Mouse (Mus musculus) megakaryocyte progenitor cell, adult 5-6 weeks (primary cell): ENCODE measurements around the gene Gmfg. TPM values are rescaled to one million over a fixed set of nuclear protein-coding genes. Genes with fewer than 3 reads are reported as not detected.

Experiments
- ATAC-seq: replicated peaks from 2 replicates; pipeline ENCODE4 v1.8.0; 2016; ENCODE audit warnings: mild to moderate bottlenecking, moderate TSS enrichment, inconsistent platforms; ENCODE audit not compliant: poor library complexity
- total RNA-seq, 2 experiments: library from RNA; stranded (forward) in 1 of 2; stranded (reverse) in 1 of 2; fragments of 157-497, 149-512 nt in 1 of 2; fragments of 200-1000 nt in 1 of 2; gene quantifications; 2 replicates each; pipeline versions ENCODE4 v1.2.3 to v1.2.4; 2015 to 2017

The Gmfg gene
- total RNA-seq, 2 experiments from 2014 or later, result 378 to 664 TPM

DNA sequence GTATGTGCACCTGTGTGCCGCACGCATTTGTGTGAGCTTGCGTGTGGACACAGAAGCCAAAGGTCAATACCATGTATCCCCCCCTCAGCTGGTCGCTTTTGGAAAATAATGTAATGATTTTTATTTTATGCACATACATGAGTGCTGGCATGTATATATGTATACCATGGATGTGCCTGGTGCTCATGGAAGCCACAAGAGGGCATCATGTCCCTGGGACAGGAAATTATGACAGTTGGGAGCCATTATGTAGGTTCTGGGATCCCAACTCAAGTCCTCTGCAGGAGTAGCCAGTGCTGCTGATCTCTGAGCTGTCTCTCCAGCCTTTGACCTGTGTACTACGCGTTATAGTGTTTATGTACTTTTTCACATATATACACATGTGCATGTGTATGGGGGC is 38.9 kb downstream of the Gmfg start:
- no peak for ATAC-seq

DNA sequence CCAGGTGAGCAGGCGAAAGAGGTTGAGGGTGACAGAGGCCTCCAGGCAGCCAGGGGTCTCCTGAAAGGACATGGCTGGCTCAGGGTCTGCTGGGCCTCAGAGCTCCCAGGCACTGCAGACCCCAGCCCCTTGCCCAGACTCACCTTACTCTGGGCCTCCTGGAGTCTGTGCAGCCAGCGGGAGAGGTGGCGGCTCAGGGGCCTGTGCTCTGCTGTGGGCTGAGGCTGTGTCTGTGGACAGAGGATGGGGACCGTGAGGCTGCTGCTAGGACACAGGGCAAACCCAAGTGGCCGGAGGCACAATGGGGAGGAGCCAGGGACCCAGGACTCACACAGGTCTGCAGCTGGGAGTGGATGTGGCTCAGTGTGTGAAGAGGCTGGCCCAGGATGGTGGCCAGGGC is 40.1 kb downstream of the Gmfg start:
- ATAC-seq, result no peak

DNA sequence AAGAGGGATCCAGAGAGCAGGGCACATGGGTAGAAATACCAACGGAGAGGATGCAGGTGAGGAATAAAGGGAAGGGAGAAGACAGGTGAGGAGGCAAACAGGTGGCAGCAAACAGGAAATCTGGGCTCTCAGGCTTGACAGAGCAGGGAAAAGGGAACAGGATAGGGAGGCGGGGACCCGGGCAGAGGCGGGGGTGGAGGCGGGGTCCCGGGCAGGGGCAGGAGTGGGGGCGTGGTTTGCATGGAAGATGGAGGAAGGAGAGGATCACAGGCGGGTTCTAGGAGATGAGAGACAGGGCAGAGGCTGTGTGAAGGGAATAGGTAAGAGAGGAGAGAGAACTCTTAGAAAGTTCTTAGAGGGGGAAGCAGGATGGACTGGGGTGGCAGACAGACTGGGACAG is 41.6 kb downstream of the Gmfg start:
- ATAC-seq, result peak; percentile 61

DNA sequence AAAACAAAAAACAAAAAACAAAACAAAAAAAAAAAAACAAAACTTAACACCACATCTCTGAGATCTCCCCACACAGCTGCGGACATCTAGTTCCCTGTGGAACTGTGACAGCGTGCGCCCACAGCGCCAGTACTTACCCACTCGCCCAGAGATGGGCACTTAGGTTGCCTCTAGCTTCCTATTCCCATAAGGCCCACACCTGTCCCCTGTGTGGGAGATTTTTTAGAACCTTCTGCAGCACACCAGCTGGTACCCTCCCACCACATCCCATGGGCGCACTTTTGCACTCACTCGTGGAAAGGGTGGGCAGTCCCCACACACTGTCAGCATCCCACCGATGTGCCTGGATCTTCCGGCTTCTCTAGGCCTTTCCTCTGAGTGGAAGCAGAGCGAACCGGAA is 45.6 kb downstream of the Gmfg start:
- no peak for ATAC-seq

DNA sequence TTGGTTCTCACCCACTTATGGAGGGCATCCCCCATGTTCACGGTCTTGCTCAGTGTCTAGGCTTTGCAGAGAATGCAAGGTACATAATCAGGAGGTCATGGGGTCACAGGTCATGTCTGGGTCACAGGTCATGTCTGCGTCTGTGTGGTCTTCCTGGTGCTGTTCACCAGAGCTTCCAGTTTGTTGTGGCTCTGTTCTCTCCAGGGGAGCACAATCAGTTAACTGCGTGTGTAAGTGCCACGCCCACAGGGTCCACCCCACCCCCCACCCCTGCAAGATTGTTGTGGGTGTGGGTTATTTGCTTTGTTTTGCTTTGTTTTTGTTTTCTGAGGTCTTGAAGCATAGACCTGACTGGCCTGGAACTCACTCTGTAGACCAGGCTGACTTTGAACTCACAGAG is 46.9 kb downstream of the Gmfg start:
- ATAC-seq, result no peak

DNA sequence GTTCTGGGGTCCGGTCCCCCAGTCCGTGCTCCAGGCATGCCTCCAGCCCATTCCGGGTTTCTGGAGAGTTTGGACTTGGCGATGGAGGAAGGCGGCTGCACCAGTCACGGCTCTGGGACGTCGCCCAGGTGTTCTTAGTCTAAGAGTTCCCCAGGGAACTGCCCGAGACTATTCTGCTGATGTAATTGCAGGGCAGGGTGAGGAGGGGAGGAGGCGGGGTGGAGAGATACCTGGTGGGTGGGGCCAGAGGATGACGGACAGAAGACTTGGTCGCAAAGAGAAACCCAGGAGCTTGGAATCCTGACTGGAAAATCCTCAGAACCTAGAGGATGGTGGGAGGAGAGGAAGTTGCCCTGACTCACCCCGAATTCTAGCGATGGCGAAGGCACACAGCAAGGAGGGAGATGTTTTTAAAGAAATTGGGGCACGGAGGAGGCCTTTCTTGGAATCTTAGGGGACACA is 50.8 kb downstream of the Gmfg start:
- no peak for ATAC-seq

DNA sequence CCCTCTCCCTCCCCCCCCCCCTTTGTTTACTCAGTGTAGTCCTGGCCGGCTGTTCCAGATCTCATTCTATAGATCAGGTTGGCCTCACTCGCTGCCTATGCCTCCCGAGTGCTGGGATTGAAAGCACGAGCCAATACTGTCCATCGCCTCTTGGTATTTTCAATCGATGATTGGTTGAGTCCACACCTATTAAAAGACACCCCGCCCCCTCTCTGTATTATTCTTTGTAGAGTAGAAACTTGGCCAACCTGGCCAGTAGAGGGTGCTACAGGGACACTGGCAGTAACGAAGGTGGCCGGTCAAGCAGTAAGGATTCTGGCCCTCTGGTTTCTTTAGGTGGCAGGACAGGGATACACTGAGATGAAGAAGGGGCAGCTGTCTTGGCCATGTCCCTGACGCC is 53.2 kb downstream of the Gmfg start:
- peak; percentile 82 for ATAC-seq

DNA sequence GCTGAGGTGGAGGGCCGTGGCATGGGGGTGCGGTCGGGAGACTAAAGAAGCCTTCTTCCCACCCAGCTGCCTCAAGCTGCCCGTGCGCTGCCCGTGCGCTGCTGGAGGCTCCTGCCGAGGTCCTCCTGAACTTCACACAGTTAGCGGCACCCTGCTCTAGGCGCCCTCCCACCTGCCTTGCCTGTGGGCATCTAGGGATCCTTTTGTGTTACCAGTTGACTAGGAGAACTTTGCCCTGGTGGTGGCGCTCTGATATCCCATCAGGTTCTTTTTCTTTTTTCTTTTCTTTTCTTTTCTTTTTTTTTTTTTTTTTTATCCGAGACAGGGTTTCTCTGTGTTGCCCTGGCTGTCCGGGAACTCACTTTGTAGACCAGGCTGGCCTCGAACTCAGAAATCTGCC is 53.7 kb downstream of the Gmfg start:
- ATAC-seq, result peak; percentile 46

DNA sequence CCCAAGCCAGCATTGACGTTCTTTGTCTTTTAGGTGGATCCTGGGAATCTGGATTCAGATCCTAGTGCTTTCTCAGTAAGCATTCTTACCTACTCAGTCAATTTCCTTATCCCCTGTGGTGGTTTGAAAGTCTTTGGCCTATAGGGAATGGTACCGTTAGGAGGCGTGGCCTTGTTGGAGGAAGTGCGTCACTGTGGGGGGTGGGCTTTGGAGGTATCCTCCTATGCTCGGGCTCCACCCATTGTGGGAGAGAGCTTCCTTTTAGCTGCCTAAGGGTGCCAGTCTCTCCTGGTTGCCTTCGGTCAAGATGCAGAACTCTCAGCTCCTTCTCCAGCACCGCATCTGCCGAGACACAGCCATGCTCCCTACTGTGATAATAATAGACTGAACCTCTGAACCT is 55.1 kb downstream of the Gmfg start:
- no peak for ATAC-seq

DNA sequence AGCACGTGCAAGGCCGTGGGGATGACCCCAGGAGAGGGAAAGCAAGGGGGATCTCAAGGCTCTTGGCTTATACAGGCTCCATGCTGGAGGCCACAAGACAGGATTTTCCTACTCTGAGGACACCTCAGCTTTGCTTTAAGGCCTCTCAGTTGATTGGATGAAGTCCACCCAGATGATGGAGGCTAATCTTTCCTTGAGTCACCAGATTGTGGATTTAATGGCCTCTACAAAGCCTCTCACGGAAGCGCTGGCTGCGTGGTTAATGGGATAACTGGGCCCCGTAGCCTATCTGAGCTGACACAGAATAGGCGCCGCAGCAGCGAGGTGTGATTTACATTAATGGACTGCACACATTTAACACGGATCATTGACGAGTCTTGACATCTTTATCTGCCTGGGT is 58.2 kb downstream of the Gmfg start:
- ATAC-seq, result no peak

Other genes starting within 250 kb of the Gmfg start
- 1.9 and 2.9 TPM in 2 replicates for gene Eid2, start 169.6 kb upstream of the Gmfg start, total RNA-seq (2015)
- gene Eid2, start 169.6 kb upstream of the Gmfg start, total RNA-seq (2017), result 3.5 TPM in 2 replicates
- gene Eid2b, start 159.7 kb upstream of the Gmfg start, total RNA-seq (2015), result 3.6 and 4.5 TPM in 2 replicates
- 1.6 and 2.7 TPM in 2 replicates for gene Eid2b, start 159.7 kb upstream of the Gmfg start, total RNA-seq (2017)
- gene Selenov, start 146.3 kb upstream of the Gmfg start, total RNA-seq (2015), result not detected in 2 replicates
- gene Selenov, start 146.3 kb upstream of the Gmfg start, total RNA-seq (2017), result not detected in 2 replicates
- gene Dll3, start 135.2 kb upstream of the Gmfg start, total RNA-seq (2015), result not detected in 2 replicates
- 0.25 and 0.34 TPM in 2 replicates for gene Dll3, start 135.2 kb upstream of the Gmfg start, total RNA-seq (2017)
- gene Timm50, start 125.4 kb upstream of the Gmfg start, total RNA-seq (2015), result 41.2 and 45.2 TPM in 2 replicates
- 37.6 and 51.9 TPM in 2 replicates for gene Timm50, start 125.4 kb upstream of the Gmfg start, total RNA-seq (2017)
- gene Supt5, start 98.7 kb upstream of the Gmfg start, total RNA-seq (2015), result 44.5 and 67.5 TPM in 2 replicates
- gene Supt5, start 98.7 kb upstream of the Gmfg start, total RNA-seq (2017), result 64.6 and 68.9 TPM in 2 replicates
- gene Rps16, start 86.8 kb upstream of the Gmfg start, total RNA-seq (2015), result 3,279 and 3,562 TPM in 2 replicates
- gene Rps16, start 86.8 kb upstream of the Gmfg start, total RNA-seq (2017), result 756 and 903 TPM in 2 replicates
- gene Plekhg2, start 64.8 kb upstream of the Gmfg start, total RNA-seq (2015), result 2.9 and 4.3 TPM in 2 replicates
- gene Plekhg2, start 64.8 kb upstream of the Gmfg start, total RNA-seq (2017), result 2.0 and 2.1 TPM in 2 replicates
- gene Zfp36, start 57.2 kb upstream of the Gmfg start, total RNA-seq (2015), result 87.3 and 149 TPM in 2 replicates
- gene Zfp36, start 57.2 kb upstream of the Gmfg start, total RNA-seq (2017), result 26.0 and 46.4 TPM in 2 replicates
- 30.6 and 36.8 TPM in 2 replicates for gene Med29, start 44.7 kb upstream of the Gmfg start, total RNA-seq (2015)
- gene Med29, start 44.7 kb upstream of the Gmfg start, total RNA-seq (2017), result 18.0 and 21.1 TPM in 2 replicates
- gene Paf1, start 44.5 kb upstream of the Gmfg start, total RNA-seq (2015), result 63.9 and 89.2 TPM in 2 replicates
- 146 and 184 TPM in 2 replicates for gene Paf1, start 44.5 kb upstream of the Gmfg start, total RNA-seq (2017)
- gene Lrfn1, start 14.5 kb downstream of the Gmfg start, total RNA-seq (2015), result 1.2 TPM in 2 replicates
- gene Lrfn1, start 14.5 kb downstream of the Gmfg start, total RNA-seq (2017), result 1.7 and 2.3 TPM in 2 replicates
- not detected in 2 replicates for gene Ifnl2, start 73.0 kb downstream of the Gmfg start, total RNA-seq (2015)
- gene Ifnl2, start 73.0 kb downstream of the Gmfg start, total RNA-seq (2017), result not detected in 2 replicates
- not detected in 2 replicates for gene Ifnl3, start 85.4 kb downstream of the Gmfg start, total RNA-seq (2015)
- gene Ifnl3, start 85.4 kb downstream of the Gmfg start, total RNA-seq (2017), result not detected in 2 replicates
- gene Sycn, start 103.4 kb downstream of the Gmfg start, total RNA-seq (2015), result not detected in 2 replicates
- gene Sycn, start 103.4 kb downstream of the Gmfg start, total RNA-seq (2017), result not detected in 2 replicates
- gene Nccrp1, start 109.8 kb downstream of the Gmfg start, total RNA-seq (2015), result not detected in 2 replicates
- gene Nccrp1, start 109.8 kb downstream of the Gmfg start, total RNA-seq (2017), result not detected in 2 replicates
- 20.7 TPM in 2 replicates for gene Samd4b, start 160.7 kb downstream of the Gmfg start, total RNA-seq (2015)
- gene Samd4b, start 160.7 kb downstream of the Gmfg start, total RNA-seq (2017), result 2.7 and 4.3 TPM in 2 replicates
- gene Pak4, start 160.7 kb downstream of the Gmfg start, total RNA-seq (2015), result 5.6 and 6.4 TPM in 2 replicates
- 3.3 and 3.9 TPM in 2 replicates for gene Pak4, start 160.7 kb downstream of the Gmfg start, total RNA-seq (2017)
- not detected in 2 replicates for gene Acp7, start 193.9 kb downstream of the Gmfg start, total RNA-seq (2015)
- gene Acp7, start 193.9 kb downstream of the Gmfg start, total RNA-seq (2017), result not detected in 2 replicates